Comparison of ENCODE assay signal across 8 mouse cellular contexts in the genomic region with DNA sequence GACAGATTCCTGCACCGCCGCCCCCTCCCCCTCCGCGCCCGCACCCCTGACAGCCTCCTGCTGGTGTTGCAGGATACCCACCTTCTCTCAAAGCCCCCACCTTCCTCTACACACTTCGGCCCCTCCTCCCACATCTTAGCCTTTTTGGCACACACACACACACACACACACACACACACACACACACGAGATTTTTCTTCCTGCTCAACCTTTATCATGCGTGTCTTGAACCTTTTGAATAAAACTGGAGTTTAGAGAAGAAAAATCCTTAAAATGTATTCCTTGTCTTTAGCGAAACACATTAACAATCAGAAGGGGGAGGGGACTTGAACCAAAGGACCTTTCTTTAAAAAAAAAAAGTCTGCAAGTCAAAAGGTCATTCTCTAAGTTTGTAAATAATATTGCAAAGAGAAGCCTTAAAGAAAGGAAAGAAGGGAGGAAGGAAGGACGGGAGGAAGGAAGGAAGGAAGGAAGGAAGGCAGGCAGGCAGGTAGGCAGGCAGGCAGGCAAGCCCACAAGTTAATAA.
A peak's percentile ranks its signal among the peaks of the same experiment; 100 is the strongest.
DNase-seq lines count a peak whose midpoint lies in the region; ATAC-seq lines count a peak whose summit lies in the region.

No protein-coding gene starts in this region.

- no peaks in the 10 kb centered on the region for H3K36me3 ChIP-seq in heart, embryonic 10.5 days
- H3K36me3 ChIP-seq in liver, embryonic 12.5 days, result no peaks in the 10 kb centered on the region

- H3K4me2 ChIP-seq in liver, embryonic 12.5 days, result peak overlapping the region; percentile 85

- ATAC-seq in liver, embryonic 12.5 days, result no peak

- intact Hi-C loops in heart, postnatal 10 days (cut with DNase I), result loop anchor here (5.0 kb wide), 1 partner anchor 491 kb away; the partner anchor contains the start of gene Tmem161b

- peak overlapping the region; percentile 73 for H3K4me3 ChIP-seq in heart, embryonic 10.5 days
- peak overlapping the region; percentile 59 for H3K4me3 ChIP-seq in liver, embryonic 12.5 days

- WGBS in heart, embryonic 10.5 days, result under 1% methylated on average over 10 of the region's 10 CpGs
- WGBS in liver, embryonic 12.5 days (ENCODE audit: insufficient replicate concordance), result 3% methylated on average over 10 of the region's 10 CpGs

- peak overlapping the region; percentile 93 for H3K27ac ChIP-seq in heart, embryonic 10.5 days
- no peak overlapping the region for H3K27ac ChIP-seq in liver, embryonic 12.5 days

- H3K27me3 ChIP-seq in heart, embryonic 10.5 days (ENCODE audit: insufficient read depth, poor library complexity, severe bottlenecking), result peaks cover 84% of the 10 kb centered on the region
- peaks cover 81% of the 10 kb centered on the region for H3K27me3 ChIP-seq in liver, embryonic 12.5 days (replicated peaks)

- no peak overlapping the region for H3K9ac ChIP-seq in liver, embryonic 12.5 days

- no peaks in the 10 kb centered on the region for H3K9me3 ChIP-seq in heart, embryonic 10.5 days
- no peaks in the 10 kb centered on the region for H3K9me3 ChIP-seq in liver, embryonic 12.5 days (replicated peaks)

- peaks cover 11% of the 10 kb centered on the region; the same call in 1 of the 2 replicates for H3K4me1 ChIP-seq in heart, embryonic 10.5 days
- H3K4me1 ChIP-seq in liver, embryonic 12.5 days, result peaks cover 18% of the 10 kb centered on the region

- DNase-seq in heart, embryonic 10.5 days (ENCODE audit: low spot score), result no peak
- no peak for DNase-seq in heart, postnatal 10 days
- DNase-seq in thymus, postnatal 4 days, result peak; percentile 23
- no peak for DNase-seq in thymus, postnatal 36 days
- DNase-seq in MN1 (ENCODE audit: low spot score), result no peak
- no peak for DNase-seq in left cerebral cortex, adult 8-10 months (ENCODE audit: low spot score in 2 of 2)
- no peak for DNase-seq in adipocyte (ENCODE audit: low spot score)
